Mouse (Mus musculus): Measurements from ENCODE around the gene Grin2b. TPM values are rescaled to one million over a fixed set of nuclear protein-coding genes. Genes with fewer than 3 reads are reported as not detected.
A peak's percentile ranks its signal among the peaks of the same experiment; 100 is the strongest.

Grin2b gene
- polyA plus RNA-seq, 1 experiment from 2014 or later, result not detected

DNA sequence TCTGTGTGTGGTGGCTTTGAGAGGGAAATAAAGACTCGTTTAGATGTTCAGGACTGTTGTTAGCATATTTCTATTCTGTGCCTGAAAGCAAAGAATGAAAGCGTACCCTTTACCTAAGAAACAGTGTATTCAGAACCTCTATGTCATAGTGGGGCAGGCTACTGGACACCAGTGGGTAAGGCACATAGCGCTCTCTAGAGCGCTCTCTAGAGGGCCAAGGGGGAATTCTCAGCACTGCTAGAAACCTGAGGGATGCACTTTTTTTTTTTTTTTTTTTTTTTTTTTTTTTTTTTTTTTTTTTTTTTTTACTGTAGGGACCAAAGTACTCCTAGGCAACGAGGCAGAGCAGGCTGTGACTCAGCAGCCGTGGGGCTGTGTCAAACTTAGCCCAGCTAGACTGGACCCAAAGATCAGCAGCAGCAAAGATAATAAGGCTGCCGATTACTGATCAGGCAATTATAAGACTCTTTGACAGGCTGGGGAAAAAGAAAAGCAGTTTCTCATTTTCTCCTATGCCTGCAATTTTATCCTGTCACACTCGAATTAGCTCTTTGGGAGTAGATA lies 297.1 kb downstream of the Grin2b start:
- no peaks in the 10 kb centered on the region for H3K4me1 ChIP-seq (replicated peaks; ENCODE audit: control insufficient read depth, insufficient read depth)
- 61% methylated on average over 8 of the region's 8 CpGs for WGBS
- no peak overlapping the region for H3K4me2 ChIP-seq (replicated peaks; ENCODE audit: low read depth)
- no peak overlapping the region for H3K9ac ChIP-seq (ENCODE audit: low read length)
- H3K4me3 ChIP-seq (ENCODE audit: low read depth, low read length), result no peak overlapping the region
- no peaks in the 10 kb centered on the region for H3K36me3 ChIP-seq (ENCODE audit: control insufficient read depth, insufficient read depth, low read length)
- ATAC-seq (ENCODE audit: low FRiP score, low TSS enrichment) (no peak), DNase-seq (ENCODE audit: low spot score) (no peak)
- H3K27ac ChIP-seq (replicated peaks), result no peak overlapping the region
- TF ChIP-seq EP300 (optimal IDR thresholded peaks at IDR 0.05) (no peak), CTCF (IDR thresholded peaks at IDR 0.05; ENCODE audit: low read depth) (no peak)
- H3K27me3 ChIP-seq (ENCODE audit: control insufficient read depth, insufficient read depth, low read length), result no peaks in the 10 kb centered on the region
- no peaks in the 10 kb centered on the region for H3K9me3 ChIP-seq (ENCODE audit: control insufficient read depth, low read length)

GRCm38 (mm10) chr6:135874626-135875025 lies 298.7 kb downstream of the Grin2b start:
- H3K4me1 ChIP-seq (replicated peaks; ENCODE audit: control insufficient read depth, insufficient read depth), result no peaks in the 10 kb centered on the region

DNA sequence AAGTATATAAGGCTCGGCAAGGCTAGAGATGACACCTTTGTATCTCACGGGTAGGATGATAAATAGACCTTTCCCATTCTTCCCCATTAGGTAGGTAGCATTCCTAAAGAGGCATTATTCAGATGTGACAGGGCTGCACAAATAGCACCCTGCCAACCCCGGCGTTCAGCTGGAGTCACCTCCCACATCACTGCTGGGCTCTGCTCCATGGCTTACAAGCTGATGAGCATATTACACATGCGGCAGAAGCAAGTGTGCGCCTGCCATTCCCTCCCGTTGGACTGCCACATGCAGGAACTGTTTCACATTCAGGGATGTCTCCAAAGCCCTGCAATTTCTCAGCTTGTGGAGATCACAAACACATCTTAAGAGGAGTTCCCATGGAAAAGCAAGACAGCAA lies 307.5 kb downstream of the Grin2b start:
- no peak overlapping the region for H3K27ac ChIP-seq (replicated peaks)
- no peaks in the 10 kb centered on the region for H3K36me3 ChIP-seq (ENCODE audit: control insufficient read depth, insufficient read depth, low read length)
- H3K9ac ChIP-seq (ENCODE audit: low read length), result no peak overlapping the region
- no peaks in the 10 kb centered on the region for H3K9me3 ChIP-seq (ENCODE audit: control insufficient read depth, low read length)
- ATAC-seq (ENCODE audit: low FRiP score, low TSS enrichment) (no peak), DNase-seq (ENCODE audit: low spot score) (no peak)
- no peak for TF ChIP-seq EP300 (optimal IDR thresholded peaks at IDR 0.05)
- TF ChIP-seq CTCF (IDR thresholded peaks at IDR 0.05; ENCODE audit: low read depth), result no peak
- no peaks in the 10 kb centered on the region for H3K27me3 ChIP-seq (ENCODE audit: control insufficient read depth, insufficient read depth, low read length)
- H3K4me2 ChIP-seq (replicated peaks; ENCODE audit: low read depth), result no peak overlapping the region
- 56% methylated on average over 7 of the region's 7 CpGs for WGBS
- H3K4me1 ChIP-seq (replicated peaks; ENCODE audit: control insufficient read depth, insufficient read depth), result no peaks in the 10 kb centered on the region
- no peak overlapping the region for H3K4me3 ChIP-seq (ENCODE audit: low read depth, low read length)

More at GRCm38 (mm10) chr6:135874626-135875025, 298.7 kb downstream of the Grin2b start:
- ATAC-seq (ENCODE audit: low FRiP score, low TSS enrichment) (no peak), DNase-seq (ENCODE audit: low spot score) (no peak)
- no peak overlapping the region for H3K27ac ChIP-seq (replicated peaks)
- no peaks in the 10 kb centered on the region for H3K27me3 ChIP-seq (ENCODE audit: control insufficient read depth, insufficient read depth, low read length)
- H3K4me2 ChIP-seq (replicated peaks; ENCODE audit: low read depth), result no peak overlapping the region
- TF ChIP-seq CTCF (IDR thresholded peaks at IDR 0.05; ENCODE audit: low read depth) (peak; percentile 25), EP300 (optimal IDR thresholded peaks at IDR 0.05) (no peak)
- H3K9me3 ChIP-seq (ENCODE audit: control insufficient read depth, low read length), result no peaks in the 10 kb centered on the region
- H3K9ac ChIP-seq (ENCODE audit: low read length), result no peak overlapping the region
- H3K36me3 ChIP-seq (ENCODE audit: control insufficient read depth, insufficient read depth, low read length), result no peaks in the 10 kb centered on the region
- no peak overlapping the region for H3K4me3 ChIP-seq (ENCODE audit: low read depth, low read length)

GRCm38 (mm10) chr6:135863965-135864364 lies 309.3 kb downstream of the Grin2b start:
- H3K9me3 ChIP-seq (ENCODE audit: control insufficient read depth, low read length), result no peaks in the 10 kb centered on the region
- DNase-seq (ENCODE audit: low spot score) (no peak), ATAC-seq (ENCODE audit: low FRiP score, low TSS enrichment) (no peak)
- H3K36me3 ChIP-seq (ENCODE audit: control insufficient read depth, insufficient read depth, low read length), result no peaks in the 10 kb centered on the region
- H3K27me3 ChIP-seq (ENCODE audit: control insufficient read depth, insufficient read depth, low read length), result no peaks in the 10 kb centered on the region
- TF ChIP-seq CTCF (IDR thresholded peaks at IDR 0.05; ENCODE audit: low read depth) (no peak), EP300 (optimal IDR thresholded peaks at IDR 0.05) (no peak)
- no peak overlapping the region for H3K4me2 ChIP-seq (replicated peaks; ENCODE audit: low read depth)
- 75% methylated on average over 5 of the region's 5 CpGs for WGBS
- no peak overlapping the region for H3K4me3 ChIP-seq (ENCODE audit: low read depth, low read length)
- no peak overlapping the region for H3K27ac ChIP-seq (replicated peaks)
- no peak overlapping the region for H3K9ac ChIP-seq (ENCODE audit: low read length)
- H3K4me1 ChIP-seq (replicated peaks; ENCODE audit: control insufficient read depth, insufficient read depth), result no peaks in the 10 kb centered on the region

GRCm38 (mm10) chr6:135859502-135859901 lies 313.8 kb downstream of the Grin2b start:
- no peak overlapping the region for H3K27ac ChIP-seq (replicated peaks)
- H3K4me1 ChIP-seq (replicated peaks; ENCODE audit: control insufficient read depth, insufficient read depth), result no peaks in the 10 kb centered on the region
- H3K27me3 ChIP-seq (ENCODE audit: control insufficient read depth, insufficient read depth, low read length), result no peaks in the 10 kb centered on the region
- DNase-seq (ENCODE audit: low spot score), result no peak
- H3K9me3 ChIP-seq (ENCODE audit: control insufficient read depth, low read length), result no peaks in the 10 kb centered on the region
- no peaks in the 10 kb centered on the region for H3K36me3 ChIP-seq (ENCODE audit: control insufficient read depth, insufficient read depth, low read length)
- TF ChIP-seq CTCF (IDR thresholded peaks at IDR 0.05; ENCODE audit: low read depth) (no peak), EP300 (optimal IDR thresholded peaks at IDR 0.05) (no peak)
- WGBS, result 47% methylated on average over 8 of the region's 8 CpGs
- no peak for ATAC-seq (ENCODE audit: low FRiP score, low TSS enrichment)
- no peak overlapping the region for H3K4me2 ChIP-seq (replicated peaks; ENCODE audit: low read depth)
- H3K9ac ChIP-seq (ENCODE audit: low read length), result no peak overlapping the region
- no peak overlapping the region for H3K4me3 ChIP-seq (ENCODE audit: low read depth, low read length)

DNA sequence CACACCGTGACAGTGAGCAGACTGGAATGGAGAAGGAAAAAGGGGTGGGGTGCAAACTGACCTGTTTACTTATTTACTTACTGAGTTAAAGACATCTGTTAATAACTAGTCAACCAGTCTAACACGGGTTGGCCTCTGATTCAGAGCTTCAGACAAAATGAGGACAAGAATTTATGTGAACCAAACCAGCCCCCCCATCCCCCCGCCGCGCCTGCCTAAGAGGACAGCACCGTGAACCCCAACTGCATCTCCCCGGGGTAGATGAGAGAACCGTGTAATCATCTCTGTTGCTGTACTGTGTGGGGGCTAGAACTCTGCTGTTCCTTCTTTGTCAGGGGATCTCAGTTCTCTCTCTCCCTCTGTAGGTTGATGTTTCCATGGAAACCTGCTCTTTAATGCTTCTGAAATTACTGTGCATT lies 319.1 kb downstream of the Grin2b start:
- Histone ChIP-seq H3K9me3 (ENCODE audit: control insufficient read depth, low read length) (no peaks in the 10 kb centered on the region), H3K4me1 (replicated peaks; ENCODE audit: control insufficient read depth, insufficient read depth) (no peaks in the 10 kb centered on the region), H3K4me3 (ENCODE audit: low read depth, low read length) (no peak overlapping the region), H3K27ac (replicated peaks) (no peak overlapping the region), H3K27me3 (ENCODE audit: control insufficient read depth, insufficient read depth, low read length) (no peaks in the 10 kb centered on the region), H3K9ac (ENCODE audit: low read length) (no peak overlapping the region), H3K4me2 (replicated peaks; ENCODE audit: low read depth) (no peak overlapping the region), H3K36me3 (ENCODE audit: control insufficient read depth, insufficient read depth, low read length) (no peaks in the 10 kb centered on the region)
- TF ChIP-seq CTCF (IDR thresholded peaks at IDR 0.05; ENCODE audit: low read depth), result no peak
- no peak for TF ChIP-seq EP300 (optimal IDR thresholded peaks at IDR 0.05)
- WGBS, result 67% methylated on average over 8 of the region's 8 CpGs
- ATAC-seq (ENCODE audit: low FRiP score, low TSS enrichment) (no peak), DNase-seq (ENCODE audit: low spot score) (no peak)

Data from stomach, postnatal 0 days (tissue).